In genomic region chr2:57269690-57270435, GRCm38 (mm10) we compare ENCODE assay signal across 24 mouse cellular contexts. TPM values are rescaled to one million over a fixed set of nuclear protein-coding genes. Genes with fewer than 3 reads are reported as not detected.
A peak's percentile ranks its signal among the peaks of the same experiment; 100 is the strongest.
DNase-seq lines count a peak whose midpoint lies in the region; ATAC-seq and TF ChIP-seq lines count a peak whose summit lies in the region.
"Had no signal": no experiment of that assay in that cellular context is flagged by ENCODE, and none has a peak within 500 bp of the region (broad histone marks: within the 10 kb centered on the region; RNA-seq: fewer than 3 reads in every experiment).

No protein-coding gene starts in this region.

- H3K4me2 ChIP-seq in kidney, embryonic 14.5 days (replicated peaks; ENCODE audit: low read depth, low read length) = no peak overlapping the region
- H3K4me2 ChIP-seq: heart, embryonic 11.5 days; limb, embryonic 12.5 days; liver, embryonic 15.5 days; lung, embryonic 15.5 days; neural tube, embryonic 15.5 days had no signal

- no peak for TF ChIP-seq POLR2A in testis, adult 2 months (IDR thresholded peaks at IDR 0.05; ENCODE audit: control insufficient read depth, low read depth, low read length)

- no peak overlapping the region for H3K4me3 ChIP-seq in kidney, embryonic 14.5 days (ENCODE audit: low read length)
- H3K4me3 ChIP-seq in testis, adult 2 months (ENCODE audit: control insufficient read depth, low read depth, low read length) = peak overlapping the region; percentile 17
- H3K4me3 ChIP-seq: hindbrain, embryonic 10.5 days; limb, embryonic 12.5 days; liver, embryonic 15.5 days; lung, embryonic 15.5 days; neural tube, embryonic 15.5 days had no signal

- no peak overlapping the region for H3K27ac ChIP-seq in kidney, embryonic 14.5 days (ENCODE audit: low read depth, low read length)
- no peak overlapping the region for H3K27ac ChIP-seq in testis, adult 2 months (ENCODE audit: control insufficient read depth, insufficient read depth, low read depth, low read length)
- H3K27ac ChIP-seq: hindbrain, embryonic 10.5 days; limb, embryonic 12.5 days; liver, embryonic 15.5 days; lung, embryonic 15.5 days; neural tube, embryonic 15.5 days had no signal

- no peaks in the 10 kb centered on the region for H3K27me3 ChIP-seq in kidney, embryonic 14.5 days (ENCODE audit: control insufficient read depth, insufficient read depth, low read length)
- H3K27me3 ChIP-seq in testis, adult 2 months (ENCODE audit: control insufficient read depth, insufficient read depth, low read length) = no peaks in the 10 kb centered on the region
- H3K27me3 ChIP-seq: limb, embryonic 12.5 days; liver, embryonic 15.5 days; lung, embryonic 15.5 days; neural tube, embryonic 15.5 days had no signal

- H3K9ac ChIP-seq in kidney, embryonic 14.5 days (ENCODE audit: low read depth, low read length) = no peak overlapping the region
- H3K9ac ChIP-seq: forebrain, postnatal 0 days; limb, embryonic 12.5 days; liver, embryonic 15.5 days; lung, embryonic 15.5 days; neural tube, embryonic 15.5 days had no signal

- no peak for TF ChIP-seq CTCF in testis, adult 2 months (IDR thresholded peaks at IDR 0.05; ENCODE audit: control insufficient read depth, insufficient read depth, insufficient replicate concordance, low read depth, low read length)

- no peaks in the 10 kb centered on the region for H3K9me3 ChIP-seq in kidney, embryonic 14.5 days (ENCODE audit: control insufficient read depth, low read length)
- H3K9me3 ChIP-seq: hindbrain, embryonic 10.5 days; limb, embryonic 12.5 days; liver, embryonic 15.5 days; lung, embryonic 15.5 days; neural tube, embryonic 15.5 days had no signal

- no peak for DNase-seq in kidney, adult 18-20 months
- DNase-seq in testis, postnatal 10 days (ENCODE audit: low spot score) = no peak
- peak; percentile 20 for DNase-seq in mesoderm, embryonic 11.5 days (ENCODE audit: low read depth, low spot score)
- no peak for DNase-seq in cerebellum, postnatal 10 days
- DNase-seq in cerebellum, adult 8-10 months = no peak
- DNase-seq: adrenal gland, adult 2 months; cerebellum, adult 11 months; cerebellum, postnatal 25 days; embryo, embryonic 11 days; forebrain, postnatal 0 days; kidney, adult 2 months; kidney, postnatal 36 days; layer of hippocampus, postnatal 36 days; lung, postnatal 36 days; thymus, postnatal 14 days had no signal

- H3K36me3 ChIP-seq in kidney, embryonic 14.5 days (ENCODE audit: control insufficient read depth, insufficient read depth, low read length) = no peaks in the 10 kb centered on the region
- H3K36me3 ChIP-seq in testis, adult 2 months (ENCODE audit: control insufficient read depth, insufficient read depth, low read length) = no peaks in the 10 kb centered on the region
- H3K36me3 ChIP-seq: hindbrain, embryonic 10.5 days; liver, embryonic 15.5 days; lung, embryonic 15.5 days; neural tube, embryonic 15.5 days had no signal

- WGBS in kidney, embryonic 14.5 days = 48% methylated on average over 13 of the region's 13 CpGs

- no peaks in the 10 kb centered on the region for H3K4me1 ChIP-seq in kidney, embryonic 14.5 days (ENCODE audit: control insufficient read depth, insufficient read depth, low read length)
- no peaks in the 10 kb centered on the region for H3K4me1 ChIP-seq in testis, adult 2 months (ENCODE audit: control insufficient read depth, insufficient read depth, low read length)
- H3K4me1 ChIP-seq: limb, embryonic 12.5 days; liver, embryonic 15.5 days; lung, embryonic 15.5 days; neural tube, embryonic 15.5 days had no signal

- peak; percentile 57 for ATAC-seq in kidney, embryonic 14.5 days (ENCODE audit: low FRiP score, low TSS enrichment)
- ATAC-seq: forebrain, postnatal 0 days; hindbrain, embryonic 16.5 days had no signal

RNA-seq across cellular contexts. Expression of gene Gpd2, which starts 32.4 kb away (rescaled TPM):
- 12.0 and 19.7 TPM in 2 replicates for polyA plus RNA-seq in kidney, embryonic 14.5 days (2014; fragmentation: Nextera tagmentation; extraction: Ambion mirVana)
- polyA plus RNA-seq in testis, adult 2 months (2012; rRNA removed) = 220 and 242 TPM in 2 replicates

Comparison
In these comparisons a context has a peak if more than half of its experiments do, and no peak if none do; other contexts are left out.
1. RNA of gene Gpd2, which starts 32.4 kb away (polyA plus RNA-seq): 220 to 242 TPM in testis, adult 2 months; 12.0 to 19.7 TPM in kidney, embryonic 14.5 days; every median in the first group is over 10 times any median in the second.